Mouse (Mus musculus) forebrain, embryonic 14.5 days (tissue): ENCODE measurements around the gene Klb. TPM values are rescaled to one million over a fixed set of nuclear protein-coding genes. Genes with fewer than 3 reads are reported as not detected.

ENCODE experiments used
- ATAC-seq: fragments of 200-750 bp; cut with Nextera tagmentation; 2 replicates; pipeline ENCODE4 v1.8.0; 2017; ENCODE audit warnings: mild to moderate bottlenecking, moderate library complexity
- DNase-seq: peaks from one replicate; pipeline ENCODE4 v3.0.0-alpha.2; 2015; ENCODE audit warnings: low spot score
- H3K27ac ChIP-seq: fragments of 300-500 bp; sonication (generic); 2 replicates; pipeline ENCODE4 v1.5.1; 2014; ENCODE audit warnings: low read depth, mild to moderate bottlenecking, control low read depth, low read length, moderate library complexity
- H3K27me3 ChIP-seq: fragments of 300-500 bp; sonication (generic); replicated peaks from 2 replicates; pipeline ENCODE4 v1.6.1; 2014; ENCODE audit warnings: low read length, control low read depth, mixed read lengths; ENCODE audit not compliant: control insufficient read depth, insufficient read depth
- H3K36me3 ChIP-seq: fragments of 300-500 bp; sonication (generic); 2 replicates; pipeline ENCODE4 v1.6.1; 2014; ENCODE audit warnings: low read length, control low read depth; ENCODE audit not compliant: control insufficient read depth, insufficient read depth
- H3K4me1 ChIP-seq: fragments of 300-500 bp; sonication (generic); 2 replicates; pipeline ENCODE4 v1.6.1; 2014; ENCODE audit warnings: antibody characterized with exemption, low read length, control low read depth; ENCODE audit not compliant: control insufficient read depth, insufficient read depth
- H3K4me2 ChIP-seq: fragments of 300-500 bp; sonication (generic); 2 replicates; pipeline ENCODE4 v1.6.1; 2014; ENCODE audit warnings: mild to moderate bottlenecking, control low read depth, low read length
- H3K4me3 ChIP-seq: fragments of 300-500 bp; sonication (generic); 2 replicates; pipeline ENCODE4 v1.5.1; 2014; ENCODE audit warnings: low read depth, low read length, control low read depth
- H3K9ac ChIP-seq: fragments of 300-500 bp; sonication (generic); 2 replicates; pipeline ENCODE4 v1.6.1; 2014; ENCODE audit warnings: mild to moderate bottlenecking, low read length, control low read depth, moderate library complexity
- H3K9me3 ChIP-seq: fragments of 300-500 bp; sonication (generic); replicated peaks from 2 replicates; pipeline ENCODE4 v1.6.1; 2016; ENCODE audit warnings: low read length, control low read depth, mixed read lengths; ENCODE audit not compliant: control insufficient read depth
- WGBS: fragments of 180-500 bp; shearing (Covaris S2); extraction: QIAGEN DNeasy Blood & Tissue Kit; methylation state at CpG from one replicate; pipeline ENCODE4 v1.1.7; 2014; 5-methylcytosine and 5-hydroxymethylcytosine counted together
- polyA plus RNA-seq: library from polyadenylated mRNA; unstranded; fragments of >200 nt; fragmentation: Nextera tagmentation; extraction: Ambion mirVana; gene quantifications from 2 replicates; pipeline ENCODE4 v1.2.1, GENCODE M21; 2014

Klb gene
- polyA plus RNA-seq, 1 experiment from 2014 or later = not detected

GRCm38 (mm10) chr5:65422803-65423202, 74.7 kb downstream of the Klb start:
- Histone ChIP-seq H3K9ac (no peak overlapping the region), H3K36me3 (peaks cover 80% of the 10 kb centered on the region), H3K4me1 (no peaks in the 10 kb centered on the region), H3K27ac (no peak overlapping the region), H3K4me2 (no peak overlapping the region), H3K27me3 (no peaks in the 10 kb centered on the region), H3K9me3 (no peaks in the 10 kb centered on the region), H3K4me3 (no peak overlapping the region)
- no peak for DNase-seq
- WGBS = 94% methylated on average over 8 of the region's 8 CpGs
- ATAC-seq = no peak

GRCm38 (mm10) chr5:65424215-65424614, 76.1 kb downstream of the Klb start:
- no peak for ATAC-seq
- peaks cover 75% of the 10 kb centered on the region for H3K36me3 ChIP-seq
- WGBS = 90% methylated on average over 6 of the region's 6 CpGs

GRCm38 (mm10) chr5:65425251-65425650, 77.1 kb downstream of the Klb start:
- DNase-seq (no peak), ATAC-seq (no peak)
- no peaks in the 10 kb centered on the region for H3K4me1 ChIP-seq
- no peaks in the 10 kb centered on the region for H3K9me3 ChIP-seq
- H3K27ac ChIP-seq = no peak overlapping the region
- no peaks in the 10 kb centered on the region for H3K27me3 ChIP-seq
- peaks cover 68% of the 10 kb centered on the region for H3K36me3 ChIP-seq
- no peak overlapping the region for H3K4me2 ChIP-seq
- H3K9ac ChIP-seq = no peak overlapping the region
- no peak overlapping the region for H3K4me3 ChIP-seq
- 91% methylated on average over 5 of the region's 5 CpGs for WGBS

More at GRCm38 (mm10) chr5:65424215-65424614, 76.1 kb downstream of the Klb start:
- DNase-seq = no peak
- H3K9me3 ChIP-seq = no peaks in the 10 kb centered on the region
- H3K4me3 ChIP-seq = no peak overlapping the region
- H3K4me1 ChIP-seq = no peaks in the 10 kb centered on the region
- H3K27me3 ChIP-seq = no peaks in the 10 kb centered on the region
- no peak overlapping the region for H3K4me2 ChIP-seq
- H3K9ac ChIP-seq = no peak overlapping the region
- H3K27ac ChIP-seq = no peak overlapping the region

GRCm38 (mm10) chr5:65428321-65428720, 80.2 kb downstream of the Klb start:
- Histone ChIP-seq H3K9ac (no peak overlapping the region), H3K27ac (no peak overlapping the region), H3K36me3 (peaks cover 38% of the 10 kb centered on the region), H3K4me1 (no peaks in the 10 kb centered on the region), H3K4me2 (no peak overlapping the region), H3K4me3 (no peak overlapping the region), H3K9me3 (no peaks in the 10 kb centered on the region), H3K27me3 (no peaks in the 10 kb centered on the region)
- ATAC-seq (no peak), DNase-seq (no peak)
- 27% methylated on average over 4 of the region's 4 CpGs for WGBS

GRCm38 (mm10) chr5:65429441-65429840, 81.3 kb downstream of the Klb start:
- Histone ChIP-seq H3K27ac (no peak overlapping the region), H3K27me3 (no peaks in the 10 kb centered on the region), H3K4me2 (no peak overlapping the region), H3K9ac (no peak overlapping the region), H3K4me1 (peaks cover 4% of the 10 kb centered on the region), H3K36me3 (peaks cover 28% of the 10 kb centered on the region), H3K9me3 (no peaks in the 10 kb centered on the region), H3K4me3 (no peak overlapping the region)
- DNase-seq = no peak
- no peak for ATAC-seq
- 94% methylated on average over 5 of the region's 5 CpGs for WGBS

Other genes starting within 250 kb of the Klb start
- 42.3 and 47.0 TPM in 2 replicates for gene Klhl5, start 240.8 kb upstream of the Klb start, polyA plus RNA-seq
- 10.3 and 10.4 TPM in 2 replicates for gene Wdr19, start 148.6 kb upstream of the Klb start, polyA plus RNA-seq
- gene Rfc1, start 12.6 kb upstream of the Klb start, polyA plus RNA-seq = 39.6 and 39.7 TPM in 2 replicates
- 748 and 925 TPM in 2 replicates for gene Rpl9, start 43.1 kb downstream of the Klb start, polyA plus RNA-seq
- 67.6 and 72.3 TPM in 2 replicates for gene Lias, start 43.2 kb downstream of the Klb start, polyA plus RNA-seq
- 51.1 and 51.3 TPM in 2 replicates for gene Ugdh, start 87.6 kb downstream of the Klb start, polyA plus RNA-seq
- not detected in 2 replicates for gene Gm43552, start 144.5 kb downstream of the Klb start, polyA plus RNA-seq
- gene Smim14, start 188.9 kb downstream of the Klb start, polyA plus RNA-seq = 199 and 205 TPM in 2 replicates
- 154 and 165 TPM in 2 replicates for gene Ube2k, start 188.9 kb downstream of the Klb start, polyA plus RNA-seq